Mouse (Mus musculus) kidney, postnatal 14 days (tissue): ENCODE measurements around the gene Tmod4.

Experiments
- DNase-seq: peaks from one replicate; pipeline ENCODE4 v3.0.0; 2022; ENCODE audit warnings: mixed read lengths

Tmod4 gene

DNA sequence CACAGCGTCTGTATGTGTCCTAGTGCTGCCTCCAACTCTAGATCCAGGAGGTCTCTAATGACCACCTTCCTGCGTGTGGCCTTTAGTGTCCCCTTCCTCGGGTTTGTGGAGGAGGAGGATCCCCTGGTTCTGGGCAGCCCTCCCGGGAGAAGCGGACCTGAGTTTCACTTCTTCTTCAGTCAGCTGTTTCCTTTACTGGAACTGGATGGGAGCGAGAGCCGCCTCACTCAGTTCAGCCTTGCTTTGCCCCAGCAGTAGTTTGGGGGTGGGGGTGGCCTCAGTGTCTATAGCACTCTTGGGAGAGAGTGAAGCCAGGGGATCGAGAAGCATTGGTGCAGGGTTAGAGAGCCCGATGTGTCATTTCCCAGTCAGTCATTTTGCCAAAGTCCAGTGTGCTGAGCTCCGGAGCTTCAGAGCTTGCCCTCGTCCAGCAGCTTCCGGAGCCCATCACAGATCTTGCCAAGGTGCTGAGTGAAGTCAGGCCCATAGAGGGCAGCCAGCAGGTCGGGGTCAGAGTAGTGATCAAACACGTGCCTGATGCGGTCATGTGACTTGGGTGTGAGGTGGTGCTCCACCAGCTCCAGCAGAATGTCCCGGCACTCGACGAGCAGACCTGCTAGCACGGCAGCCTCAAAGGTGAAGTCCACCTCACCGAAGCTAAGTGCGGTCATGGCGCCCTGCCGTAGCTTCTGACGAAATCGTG, 15.5 kb downstream of the Tmod4 start:
- DNase-seq = peak; percentile 68

DNA sequence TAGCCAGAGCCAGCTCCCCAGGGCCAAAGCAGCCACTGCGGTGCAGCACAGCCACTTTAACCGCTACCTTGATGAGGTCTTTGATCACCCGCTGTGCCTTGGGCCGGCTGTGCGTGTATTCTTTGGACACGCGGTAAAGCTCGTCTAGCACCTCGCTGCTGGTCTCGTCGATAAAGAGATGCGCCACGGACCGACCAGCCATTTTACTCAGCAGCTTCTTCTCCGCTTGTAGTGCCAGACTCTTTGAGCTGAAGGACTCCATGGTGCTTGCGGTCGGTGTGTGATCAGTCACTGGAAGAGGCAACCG, 16.0 kb downstream of the Tmod4 start:
- DNase-seq = no peak

DNA sequence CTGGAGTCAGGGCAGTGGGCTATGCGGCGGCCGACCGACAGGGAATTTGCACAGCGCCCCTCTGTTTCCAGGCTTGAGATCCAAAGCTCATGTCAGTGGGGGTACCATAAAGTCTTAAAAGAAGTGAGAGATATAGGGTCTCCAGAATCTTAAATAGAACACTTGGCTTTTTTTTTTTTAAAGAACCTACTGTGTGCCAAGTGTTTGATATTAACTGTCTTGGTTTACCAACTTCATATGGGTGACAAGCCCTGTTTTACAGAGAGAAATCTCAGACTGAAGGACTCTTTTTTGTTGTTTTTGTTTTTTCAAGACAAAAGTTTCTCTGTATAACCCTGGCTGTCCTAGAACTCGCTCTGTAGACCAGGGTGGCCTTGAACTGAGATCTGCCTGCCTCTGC, 16.5 kb downstream of the Tmod4 start:
- no peak for DNase-seq

DNA sequence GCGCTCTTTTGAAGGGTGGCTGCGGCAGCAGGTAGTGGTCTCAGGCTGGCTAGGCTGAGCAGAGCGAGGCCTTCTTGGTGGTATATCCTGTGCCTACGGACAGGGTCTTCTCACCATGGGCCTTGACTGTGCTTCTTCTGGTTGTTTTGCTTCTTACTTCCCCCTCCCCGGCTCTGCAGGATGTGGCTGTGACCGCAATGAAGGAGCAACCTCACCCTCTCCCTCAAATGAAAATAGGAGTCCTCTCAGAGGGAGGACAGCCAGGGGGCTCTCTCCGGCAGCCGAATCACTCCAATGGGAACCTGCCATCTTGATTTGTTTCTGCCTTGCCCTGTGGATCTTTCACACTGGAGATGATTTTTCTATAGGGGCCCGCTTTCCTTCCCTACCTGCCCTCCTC, 17.2 kb downstream of the Tmod4 start:
- DNase-seq = no peak

DNA sequence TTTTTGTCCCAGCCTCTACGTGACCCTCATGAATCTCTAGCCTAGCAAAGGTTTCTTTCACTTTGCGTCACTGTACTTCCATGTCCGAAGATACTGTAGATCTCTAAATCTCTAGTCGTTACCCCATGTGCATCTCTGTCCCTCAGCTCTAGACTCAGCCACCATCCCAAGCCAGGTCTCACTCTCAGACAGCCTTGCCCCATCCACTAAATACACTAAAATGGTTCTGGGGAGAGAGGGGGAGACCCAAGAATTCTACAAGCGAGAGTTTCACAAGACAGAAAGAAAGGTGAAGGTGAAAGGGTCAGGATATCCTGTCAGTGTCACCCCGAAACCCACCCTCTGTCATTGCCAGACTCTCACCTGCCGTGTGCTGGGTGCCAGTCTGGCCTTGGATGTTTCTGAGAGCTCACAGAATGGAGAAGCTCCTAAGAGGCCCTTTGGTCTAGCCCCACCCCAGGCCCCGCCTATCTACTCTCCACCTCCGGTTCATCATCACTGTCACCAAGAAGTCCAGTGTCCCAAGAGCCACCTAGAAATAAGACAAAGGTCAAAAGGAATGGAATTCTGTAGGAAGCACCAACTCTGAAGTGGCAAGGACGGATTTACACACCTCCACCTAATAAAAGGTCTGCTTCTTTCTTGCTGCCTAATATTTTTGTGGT, 17.8 kb downstream of the Tmod4 start, which contains the start of gene Tnfaip8l2:
Tnfaip8l2 (minus strand) TSS at position 409 of the 665 bp plus-strand sequence.
- no peak for DNase-seq

DNA sequence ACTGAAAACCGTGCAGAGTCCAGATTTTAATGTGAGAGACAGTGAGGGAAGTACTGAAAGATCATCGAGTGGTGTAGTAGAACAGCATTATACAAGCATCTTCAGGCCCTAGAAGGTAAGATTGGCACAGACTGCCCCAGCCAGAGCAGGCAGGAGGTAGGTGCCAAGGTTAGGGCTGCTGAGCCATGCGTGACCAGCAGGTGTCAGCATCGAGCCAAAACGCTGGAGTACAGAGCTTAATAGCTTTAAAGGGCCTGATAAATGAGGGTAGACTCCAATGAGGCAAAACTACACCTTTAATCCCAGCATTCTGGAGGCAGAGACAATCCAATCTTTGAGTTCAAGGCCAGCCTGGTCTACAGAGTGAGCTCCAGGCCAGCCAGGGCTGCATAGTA, 18.3 kb downstream of the Tmod4 start:
- peak; percentile 91 for DNase-seq

DNA sequence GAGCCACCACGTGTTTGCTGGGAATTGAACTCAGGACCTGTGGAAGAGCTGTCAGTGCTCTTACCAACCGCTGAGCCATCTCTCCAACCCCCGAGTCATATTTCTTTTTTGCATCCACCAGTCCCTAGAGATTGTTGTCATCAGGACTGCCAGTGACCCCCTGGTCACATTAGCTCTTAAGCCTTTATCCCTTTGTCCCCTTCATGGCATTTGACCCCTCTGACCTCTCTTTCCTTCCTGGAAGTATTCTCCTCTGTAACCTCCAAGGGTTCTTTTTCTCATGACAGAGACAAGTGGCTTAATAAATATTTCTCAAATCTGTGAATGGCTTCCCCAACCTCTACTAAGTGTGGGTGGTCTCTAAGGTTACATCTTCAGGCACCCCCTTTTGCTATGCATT, 23.6 kb downstream of the Tmod4 start:
- DNase-seq = peak; percentile 57

DNA sequence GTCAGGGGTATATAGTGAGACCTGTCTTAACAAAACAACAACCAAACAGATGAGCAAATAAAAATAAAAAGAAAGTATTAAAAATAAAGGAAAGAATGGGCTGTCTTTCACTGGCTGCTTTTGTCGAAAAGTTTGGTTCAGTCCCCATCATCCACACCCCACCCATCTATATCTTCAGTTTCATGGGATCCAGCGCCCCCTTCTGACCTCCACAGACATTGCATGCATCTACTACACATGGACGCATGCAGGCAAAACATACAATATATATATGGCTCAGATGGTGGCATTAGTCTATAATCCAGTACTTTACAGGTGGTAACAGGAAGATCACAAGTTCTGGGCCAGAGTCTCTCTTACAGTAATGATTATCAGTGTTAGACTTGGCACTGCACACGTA, 29.6 kb downstream of the Tmod4 start:
- DNase-seq = no peak

DNA sequence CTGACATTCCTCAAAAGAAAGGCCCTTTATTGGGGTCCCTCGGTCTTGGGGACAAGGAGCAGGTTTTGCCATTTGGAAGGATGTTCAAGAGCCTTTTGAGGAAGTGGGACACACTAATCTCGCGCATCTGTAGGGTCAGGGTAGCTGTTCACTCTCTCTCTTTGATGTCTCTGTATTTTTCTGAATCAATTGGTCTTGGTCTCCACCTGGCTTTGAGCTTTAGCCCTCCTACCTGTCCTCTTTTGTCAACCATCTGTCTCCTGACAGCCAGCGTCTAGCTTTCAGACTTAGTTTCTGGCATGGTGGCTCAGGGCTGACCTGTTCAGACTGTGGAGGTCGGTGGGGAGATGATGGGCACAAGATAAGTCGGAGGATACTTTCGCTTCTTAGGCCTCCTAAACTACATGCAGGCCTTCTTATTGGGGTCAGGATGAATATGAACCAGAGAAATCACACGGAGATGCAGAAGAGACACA, 35.3 kb downstream of the Tmod4 start:
- DNase-seq = no peak

DNA sequence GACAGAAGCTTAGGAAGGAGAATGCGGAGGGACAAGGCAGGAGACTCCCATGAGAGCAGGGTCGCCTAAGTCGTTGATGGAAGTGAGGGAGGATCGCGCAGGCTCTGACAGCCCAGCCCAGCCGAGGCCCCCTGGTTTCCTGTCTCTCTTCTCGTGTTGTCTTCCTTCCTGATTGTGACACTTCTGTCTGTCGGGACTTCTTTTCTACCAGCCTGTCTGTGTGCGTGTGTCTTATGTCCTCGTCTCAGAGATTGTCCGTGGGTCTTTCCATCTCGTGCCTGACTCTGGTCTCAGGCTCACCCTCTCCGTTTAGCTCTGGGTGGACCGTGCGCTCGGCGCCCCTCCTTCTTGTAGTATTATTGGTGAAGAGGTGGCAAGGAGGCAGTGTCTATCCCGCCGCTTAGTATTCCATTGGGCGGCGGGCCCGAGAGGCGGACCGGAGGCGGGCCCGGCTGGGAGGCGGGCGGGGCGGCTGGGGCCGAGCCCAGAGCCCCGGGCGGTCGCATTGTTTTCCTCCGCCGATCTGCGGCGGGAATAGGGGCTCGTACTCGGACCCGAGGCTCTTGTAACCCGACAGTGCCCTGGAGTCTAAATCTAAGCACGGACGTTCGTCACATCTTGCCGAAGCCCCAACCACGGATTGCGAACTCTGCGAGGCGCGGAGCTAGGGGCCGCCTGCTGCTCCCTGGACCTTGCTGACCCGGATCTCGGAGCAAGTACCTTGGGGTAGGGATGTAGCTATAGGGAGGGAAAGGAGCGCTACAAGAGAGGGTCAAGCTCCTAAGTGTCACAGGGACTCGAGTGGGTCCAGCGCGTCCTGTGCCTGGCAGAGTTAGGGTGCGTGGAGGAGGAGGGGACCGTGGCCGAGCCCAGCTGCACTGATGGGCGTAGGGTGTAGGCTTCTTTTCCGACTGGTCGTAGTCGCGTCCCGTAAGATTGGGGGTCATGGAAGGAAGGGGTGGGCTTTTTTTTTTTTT, 36.0 kb downstream of the Tmod4 start, which contains the start of gene Sema6c:
Sema6c (plus strand) TSS at position 471 of the 977 bp plus-strand sequence.
- DNase-seq = peak; percentile 93

DNA sequence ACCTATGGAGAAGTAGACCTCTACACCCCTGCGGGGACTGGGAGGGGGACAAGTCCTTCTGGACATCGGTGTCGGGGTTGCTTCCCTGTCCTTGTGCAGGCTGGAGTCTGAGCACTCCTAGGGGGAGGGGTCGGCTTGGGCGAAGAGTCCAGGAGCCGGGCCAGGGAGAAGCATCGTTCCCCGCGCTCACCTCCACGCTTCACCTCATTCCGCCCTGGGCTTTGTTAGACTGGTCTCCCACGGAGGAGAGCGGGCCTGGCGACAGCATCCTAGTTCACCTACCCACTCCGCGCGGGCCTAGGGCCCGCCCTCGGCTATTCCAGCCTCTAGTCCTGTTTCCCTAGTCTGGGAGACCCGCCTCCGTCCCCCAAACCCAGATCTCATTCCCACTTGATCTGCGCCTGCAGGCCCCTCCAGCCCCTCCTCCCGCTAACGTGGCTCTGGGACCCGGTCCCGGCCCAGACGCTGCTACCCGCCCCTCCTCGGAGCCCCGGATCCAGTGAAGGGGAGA, 36.8 kb downstream of the Tmod4 start:
- peak; percentile 31 for DNase-seq

DNA sequence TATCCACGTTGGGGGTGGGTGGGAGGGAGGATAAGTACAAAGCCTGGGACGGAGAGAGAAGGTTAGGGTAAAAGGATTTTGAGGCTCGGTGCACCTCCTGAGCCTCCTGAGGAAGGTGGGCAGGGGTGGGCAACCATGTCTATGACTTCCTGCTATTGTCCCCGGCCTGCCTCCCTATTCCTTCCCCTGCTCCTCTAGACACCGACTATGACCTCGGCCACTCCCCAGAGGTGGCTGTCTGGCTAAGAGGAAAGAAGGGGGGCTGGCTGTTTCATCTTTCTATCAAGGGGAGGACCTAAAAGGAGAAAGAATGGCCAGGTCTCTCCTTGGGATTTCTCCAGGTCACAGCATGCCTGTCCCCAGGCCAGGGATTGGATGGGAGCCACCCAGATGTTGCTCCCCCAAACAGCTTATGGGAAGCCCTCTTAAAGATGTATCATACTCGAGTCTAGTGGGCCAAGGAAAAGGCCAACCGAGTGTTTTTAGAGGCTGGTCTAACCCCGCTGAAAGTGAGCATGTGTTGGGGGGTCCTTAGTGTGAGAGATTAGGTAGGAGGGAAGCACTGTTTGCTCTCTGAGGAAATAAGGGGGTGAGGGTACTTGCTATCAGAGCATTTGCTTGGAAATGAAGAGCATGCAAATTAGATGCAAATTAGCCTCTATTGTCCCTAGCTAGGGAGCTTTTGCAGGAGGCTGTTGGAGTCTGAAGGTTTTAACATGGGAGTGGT, 37.5 kb downstream of the Tmod4 start:
- DNase-seq = no peak

DNA sequence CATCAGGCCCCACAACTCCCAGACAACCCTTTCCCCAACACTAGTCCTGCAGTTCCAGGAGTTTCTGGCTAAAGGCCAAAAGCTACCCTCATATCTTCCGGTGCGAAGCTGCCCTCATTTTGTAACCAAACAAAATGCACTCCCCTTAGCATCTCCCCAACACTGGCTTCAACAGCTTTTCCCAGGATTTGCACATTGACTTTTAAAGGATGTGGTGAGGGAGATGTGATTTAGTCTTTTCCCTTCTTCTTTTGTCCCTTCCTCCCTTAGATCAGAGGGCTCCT, 38.0 kb downstream of the Tmod4 start:
- no peak for DNase-seq

DNA sequence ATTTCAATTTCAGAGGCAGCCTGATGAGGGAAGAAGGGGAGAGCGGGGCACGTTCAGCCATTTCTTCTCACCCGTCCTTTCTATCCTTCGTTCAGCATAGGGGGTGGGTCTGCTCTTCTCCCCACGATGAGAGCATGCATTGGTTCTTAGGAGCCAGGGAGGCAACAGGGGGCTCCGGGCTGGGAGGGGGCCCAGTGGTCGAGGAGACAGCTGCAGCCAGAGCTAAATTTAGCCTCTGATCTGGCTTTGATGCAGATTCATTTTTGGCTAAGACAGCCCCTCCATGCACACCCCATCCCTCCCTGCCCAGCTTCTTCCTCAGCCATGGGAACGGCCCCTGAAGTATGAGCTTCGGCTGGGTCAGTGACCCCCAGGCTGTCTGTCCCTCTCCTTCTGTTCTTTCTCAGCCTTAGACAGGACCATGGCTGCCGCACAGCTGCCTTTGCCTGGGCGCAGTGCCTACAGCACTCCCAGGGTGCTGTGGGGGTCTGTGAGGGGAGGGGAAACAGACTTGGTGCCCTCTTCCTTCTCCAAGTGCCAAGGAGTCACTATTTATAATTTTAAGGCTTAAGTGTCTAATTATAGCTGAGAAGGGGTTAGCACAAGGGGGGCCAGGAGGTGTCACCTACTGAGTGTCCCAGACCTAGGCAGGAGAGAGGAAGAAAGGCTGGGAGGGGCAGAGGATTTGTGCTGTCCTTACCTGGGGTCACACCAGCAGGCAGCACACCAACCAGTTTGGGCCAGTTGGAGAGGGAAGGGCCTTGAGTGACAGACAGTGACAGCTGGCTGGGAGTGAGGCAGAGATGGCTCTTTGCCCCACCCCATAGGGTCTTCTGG, 39.4 kb downstream of the Tmod4 start:
- peak; percentile 28 for DNase-seq

DNA sequence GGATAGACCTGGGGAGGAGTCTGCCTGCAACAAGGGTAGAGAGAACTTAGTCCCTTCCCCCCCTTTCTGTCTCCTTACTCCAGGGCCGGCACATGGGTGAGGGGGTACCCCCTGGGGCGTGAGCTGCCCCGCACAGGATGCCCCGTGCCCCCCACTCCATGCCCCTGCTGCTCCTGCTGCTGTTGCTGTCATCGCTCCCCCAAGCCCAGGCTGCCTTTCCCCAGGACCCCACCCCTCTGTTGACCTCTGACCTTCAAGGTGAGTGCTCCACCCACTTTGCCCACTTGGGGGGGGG, 39.9 kb downstream of the Tmod4 start:
- DNase-seq = no peak

DNA sequence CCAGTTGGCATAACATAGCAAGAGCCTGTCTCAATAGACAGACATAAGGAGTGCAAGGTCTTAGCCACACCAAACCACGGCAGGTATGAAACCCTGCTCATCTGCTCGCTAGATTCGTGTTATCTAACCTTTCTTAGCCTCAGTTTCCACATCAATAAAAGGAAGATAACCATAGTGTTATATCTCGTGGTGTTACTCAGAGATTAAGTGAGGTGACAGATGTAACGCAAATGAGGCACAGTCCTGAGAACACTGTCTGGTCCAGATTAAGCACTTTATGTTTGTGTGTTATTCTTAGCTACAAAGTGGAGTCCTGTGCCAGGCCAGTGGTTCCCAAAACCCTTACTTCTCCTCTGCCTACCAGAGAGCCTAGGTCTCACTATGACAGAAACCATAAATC, 40.6 kb downstream of the Tmod4 start:
- DNase-seq = no peak

DNA sequence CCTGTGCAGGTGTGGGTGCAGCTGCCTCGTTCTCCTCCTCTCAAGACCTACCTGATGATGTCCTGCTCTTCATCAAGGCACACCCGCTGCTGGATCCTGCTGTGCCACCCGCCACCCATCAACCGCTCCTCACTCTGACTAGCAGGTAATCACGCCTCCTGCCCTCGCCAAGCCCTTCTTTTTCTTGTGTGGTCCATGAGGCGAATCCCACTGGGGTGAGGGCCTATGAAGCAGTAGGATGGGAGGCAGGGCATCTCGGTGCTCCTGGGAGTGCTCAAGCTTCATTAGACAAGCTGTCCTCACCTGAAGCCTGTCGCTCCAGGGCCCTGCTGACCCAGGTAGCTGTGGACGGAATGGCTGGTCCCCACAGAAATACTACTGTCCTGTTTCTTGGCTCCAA, 45.7 kb downstream of the Tmod4 start:
- DNase-seq = no peak

DNA sequence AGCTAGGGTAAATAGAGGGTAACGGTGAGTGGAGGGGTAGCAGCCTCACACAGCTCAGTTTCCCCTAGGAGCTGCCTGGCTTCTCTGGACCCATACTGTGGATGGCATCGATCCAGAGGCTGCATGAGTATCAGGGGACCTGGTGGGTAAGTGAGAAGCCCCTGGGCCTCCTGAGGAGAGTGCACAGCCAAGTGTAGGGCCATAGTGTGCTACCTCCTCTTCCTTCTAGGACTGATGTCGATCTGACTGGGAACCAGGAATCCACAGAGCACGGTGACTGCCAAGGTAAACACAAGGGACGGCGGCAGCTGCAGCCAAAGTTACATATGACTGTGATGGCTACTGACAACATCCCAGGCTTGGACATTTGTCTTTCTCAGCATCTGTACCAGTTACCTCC, 46.8 kb downstream of the Tmod4 start:
- no peak for DNase-seq

DNA sequence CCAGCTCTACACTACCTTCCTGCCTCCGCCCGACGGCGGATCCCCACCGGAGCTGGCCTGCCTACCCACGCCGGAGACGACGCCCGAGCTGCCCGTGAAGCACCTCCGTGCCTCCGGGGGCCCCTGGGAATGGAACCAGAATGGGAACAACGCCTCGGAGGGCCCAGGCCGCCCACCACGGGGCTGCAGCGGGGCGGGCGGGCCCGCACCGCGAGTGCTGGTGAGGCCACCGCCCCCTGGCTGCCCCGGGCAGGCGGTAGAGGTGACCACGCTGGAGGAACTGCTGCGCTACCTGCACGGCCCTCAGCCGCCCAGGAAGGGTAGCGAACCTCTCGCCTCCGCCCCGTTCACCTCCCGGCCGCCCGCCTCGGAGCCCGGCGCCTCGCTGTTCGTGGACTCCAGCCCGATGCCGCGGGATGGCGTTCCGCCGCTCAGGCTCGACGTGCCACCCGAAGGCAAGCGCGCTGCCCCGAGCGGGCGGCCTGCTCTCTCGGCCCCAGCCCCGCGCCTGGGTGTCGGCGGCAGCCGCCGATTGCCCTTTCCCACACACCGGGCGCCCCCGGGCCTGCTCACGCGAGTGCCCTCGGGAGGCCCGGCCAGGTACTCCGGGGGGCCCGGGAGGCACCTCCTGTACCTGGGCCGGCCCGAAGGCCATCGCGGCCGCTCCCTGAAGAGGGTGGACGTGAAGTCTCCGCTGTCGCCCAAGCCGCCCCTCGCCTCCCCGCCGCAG, 48.4 kb downstream of the Tmod4 start:
- DNase-seq = peak; percentile 23

DNA sequence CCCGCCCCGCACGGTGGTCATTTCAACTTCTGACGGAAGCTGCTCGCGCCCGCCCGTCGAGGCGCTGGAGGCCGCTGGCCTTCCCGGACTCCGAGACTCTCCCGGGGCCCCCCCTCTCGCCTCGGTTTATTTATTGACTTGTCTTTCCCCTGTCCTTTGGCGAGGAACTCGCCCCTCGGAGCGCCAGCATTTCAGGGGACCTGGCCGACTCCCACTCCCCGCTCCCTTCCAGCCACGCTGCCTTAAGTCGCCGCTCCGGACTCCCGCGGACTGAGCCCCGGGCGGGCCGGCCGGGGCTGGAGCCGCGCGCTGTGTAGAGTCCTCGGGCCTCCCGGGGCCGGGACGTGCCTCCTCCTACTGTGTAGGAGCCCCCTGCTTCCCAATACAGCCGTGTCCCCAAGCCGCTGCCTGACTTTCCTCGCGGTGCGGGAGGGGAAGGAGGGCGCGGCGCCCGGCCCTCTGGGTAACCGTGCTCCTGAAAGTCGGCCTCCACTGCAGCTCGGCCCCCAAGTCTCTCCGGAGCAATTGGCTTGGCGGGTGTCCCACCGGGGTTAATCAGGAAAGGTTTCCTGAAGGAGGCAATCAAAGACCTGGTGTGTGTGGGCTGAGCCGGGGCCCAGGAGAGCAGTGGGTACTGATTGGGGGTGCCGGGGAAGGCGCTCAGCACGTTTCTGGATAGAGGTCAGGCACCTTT, 49.1 kb downstream of the Tmod4 start:
- peak; percentile 51 for DNase-seq
